Mouse (Mus musculus): ENCODE measurements around the gene Slamf1.

GRCm38 (mm10) chr1:171826164-171826563 lies 59.2 kb downstream of the Slamf1 start:
- TF ChIP-seq CTCF (IDR thresholded peaks at IDR 0.05; ENCODE audit: low read depth, low read length) (0 out of 2 replicates have a peak, but pooled peaks have one; percentile 27), POLR2A (IDR thresholded peaks at IDR 0.05; ENCODE audit: extremely low read depth, insufficient read depth, low read length) (no peak)
